25 mouse cellular contexts compared by ENCODE assay signal in genomic region chr1:59758325-59758724, GRCm38 (mm10).
"Had no signal": no experiment of that assay in that cellular context is flagged by ENCODE, and none has a peak within 500 bp of the region (broad histone marks: within the 10 kb centered on the region; RNA-seq: fewer than 3 reads in every experiment).

No protein-coding gene starts in this region.

- H3K4me3 ChIP-seq: heart, adult 2 months; heart, embryonic 13.5 days; heart, embryonic 15.5 days; hindbrain, embryonic 13.5 days; kidney, embryonic 15.5 days; limb, embryonic 13.5 days; limb, embryonic 15.5 days; liver, embryonic 12.5 days had no signal

- H3K4me1 ChIP-seq: heart, embryonic 13.5 days; limb, embryonic 13.5 days; limb, embryonic 15.5 days had no signal

- DNase-seq: gastrocnemius, postnatal 14 days; gastrocnemius, postnatal 36 days; heart, adult 11 months; heart, adult 2 months; heart, postnatal 14 days; heart, postnatal 36 days; kidney, adult 11 months; kidney, adult 2 months; kidney, adult 9 months; kidney, postnatal 14 days; kidney, postnatal 36 days; layer of hippocampus, adult 9-11 months; layer of hippocampus, postnatal 36 days; left cerebral cortex, postnatal 4 days had no signal

- H3K9me3 ChIP-seq: heart, embryonic 13.5 days; heart, embryonic 15.5 days; hindbrain, embryonic 13.5 days; kidney, embryonic 15.5 days; limb, embryonic 13.5 days; limb, embryonic 15.5 days; liver, embryonic 12.5 days had no signal

- H3K9ac ChIP-seq: heart, embryonic 13.5 days; heart, embryonic 15.5 days; hindbrain, embryonic 13.5 days; kidney, embryonic 15.5 days; limb, embryonic 13.5 days; limb, embryonic 15.5 days; liver, embryonic 12.5 days; liver, embryonic 14.5 days had no signal

- H3K27ac ChIP-seq: heart, adult 2 months; heart, embryonic 13.5 days; heart, embryonic 15.5 days; hindbrain, embryonic 13.5 days; kidney, embryonic 15.5 days; kidney, postnatal 0 days; limb, embryonic 13.5 days; limb, embryonic 15.5 days; liver, embryonic 12.5 days; liver, embryonic 14.5 days had no signal

- H3K36me3 ChIP-seq: heart, embryonic 13.5 days; heart, embryonic 15.5 days; hindbrain, embryonic 13.5 days; kidney, embryonic 15.5 days; limb, embryonic 13.5 days; limb, embryonic 15.5 days; liver, embryonic 12.5 days had no signal

- ATAC-seq: hindbrain, embryonic 16.5 days; intestine, embryonic 16.5 days; liver, embryonic 12.5 days had no signal
